Mouse (Mus musculus): ENCODE data around the gene Dhrs7c. TPM values are rescaled to one million over a fixed set of nuclear protein-coding genes. Genes with fewer than 3 reads are reported as not detected.

The Dhrs7c gene
- total RNA-seq (2021) = 100 to 1,000 TPM; 210 to 223 TPM
- long read RNA-seq, experiment 1, transcript Dhrs7c-205 (7 exons, 1,108 nt) = major isoform, 26 of 64 reads
- long read RNA-seq, experiment 1, partial matches to known transcripts = 30 of 64 reads
- long read RNA-seq, experiment 1, other reads (novel, unspliced or antisense) = 8 of 64 reads
- long read RNA-seq, experiment 2, transcript Dhrs7c-205 (7 exons, 1,108 nt) = major isoform, 9 of 40 reads
- long read RNA-seq, experiment 2, partial matches to known transcripts = 23 of 40 reads
- long read RNA-seq, experiment 2, other reads (novel, unspliced or antisense) = 5 of 40 reads

GRCm38 (mm10) chr11:67797931-67798330 lies at the start of gene Dhrs7c:
Gene Dhrs7c (plus strand): TSS chr11:67798187.
- peak; percentile 65 to 78 for DNase-seq

- DNase-seq = no peak
These were observed 41.7 kb upstream of the Dhrs7c start for GRCm38 (mm10) chr11:67756287-67756686.

GRCm38 (mm10) chr11:67757373-67758167 lies 40.4 kb upstream of the Dhrs7c start:
- peak; percentile 14 to 43 for DNase-seq

GRCm38 (mm10) chr11:67771053-67771452 lies 26.9 kb upstream of the Dhrs7c start, which contains the start of gene Glp2r:
Gene Glp2r (minus strand): TSS chr11:67771153.
- DNase-seq = no peak

GRCm38 (mm10) chr11:67771691-67772090 lies 26.3 kb upstream of the Dhrs7c start:
- DNase-seq = no peak

- DNase-seq = peak; percentile 7 to 25
These were observed 25.4 kb upstream of the Dhrs7c start for GRCm38 (mm10) chr11:67772577-67772976.

GRCm38 (mm10) chr11:67774379-67774778 lies 23.6 kb upstream of the Dhrs7c start, which contains the start of gene Gsg1l2:
Gene Gsg1l2 (plus strand): TSS chr11:67774608.
- no peak for DNase-seq

GRCm38 (mm10) chr11:67790182-67790581 lies 7.8 kb upstream of the Dhrs7c start:
- DNase-seq = peak; percentile 18 to 57

- DNase-seq = no peak
These were observed 2.2 kb downstream of the Dhrs7c start for GRCm38 (mm10) chr11:67800130-67800723.

- DNase-seq = no peak
These were observed 3.2 kb downstream of the Dhrs7c start for GRCm38 (mm10) chr11:67801169-67801568.

- DNase-seq = no peak
These were observed 7.6 kb downstream of the Dhrs7c start for GRCm38 (mm10) chr11:67805538-67805937.

- DNase-seq = no peak
These were observed 9.0 kb downstream of the Dhrs7c start for GRCm38 (mm10) chr11:67806832-67807597.

- no peak for DNase-seq
These were observed 10.1 kb downstream of the Dhrs7c start for GRCm38 (mm10) chr11:67808051-67808450.

GRCm38 (mm10) chr11:67811535-67811934 lies 13.5 kb downstream of the Dhrs7c start:
- DNase-seq = no peak

- DNase-seq = no peak
These were observed 21.6 kb downstream of the Dhrs7c start for GRCm38 (mm10) chr11:67819604-67820003.

- no peak for DNase-seq
These were observed 22.2 kb downstream of the Dhrs7c start for GRCm38 (mm10) chr11:67820221-67820620.

GRCm38 (mm10) chr11:67821560-67821959 lies 23.6 kb downstream of the Dhrs7c start:
- no peak for DNase-seq

- no peak for DNase-seq
These were observed 30.5 kb downstream of the Dhrs7c start for GRCm38 (mm10) chr11:67828360-67829059.

GRCm38 (mm10) chr11:67829530-67829929 lies 31.5 kb downstream of the Dhrs7c start:
- no peak for DNase-seq

- DNase-seq = no peak
These were observed 33.8 kb downstream of the Dhrs7c start for GRCm38 (mm10) chr11:67831820-67832219.

GRCm38 (mm10) chr11:67835408-67836078 lies 37.6 kb downstream of the Dhrs7c start:
- peak; percentile 6 to 7 for DNase-seq

Measured in heart, adult 18-20 months (tissue).